Mouse (Mus musculus): ENCODE measurements around the gene Micall1.

Micall1 gene

DNA sequence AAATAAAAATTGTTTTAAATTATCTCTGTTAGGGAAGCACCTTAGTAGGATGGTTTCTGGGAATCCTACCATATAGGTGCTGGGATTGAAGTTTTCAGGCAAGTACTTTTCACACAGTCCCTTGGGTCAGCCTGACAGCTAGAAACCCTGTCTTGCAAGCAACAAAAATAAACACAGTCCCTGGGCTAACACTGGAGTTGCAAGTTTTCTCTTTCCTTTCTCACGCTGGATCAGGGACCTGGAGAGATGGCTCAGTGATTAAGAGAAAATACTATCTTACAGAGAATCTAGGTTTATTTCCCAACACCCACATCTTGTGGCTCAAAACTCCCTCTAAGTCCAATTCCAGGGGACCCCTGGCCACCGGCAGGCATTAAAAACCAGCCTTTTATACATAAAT, 11.6 kb upstream of the Micall1 start:
- DNase-seq (ENCODE audit: low read depth), result no peak

GRCm38 (mm10) chr15:79097611-79098025, 11.1 kb upstream of the Micall1 start:
- no peak for DNase-seq (ENCODE audit: low read depth)

DNA sequence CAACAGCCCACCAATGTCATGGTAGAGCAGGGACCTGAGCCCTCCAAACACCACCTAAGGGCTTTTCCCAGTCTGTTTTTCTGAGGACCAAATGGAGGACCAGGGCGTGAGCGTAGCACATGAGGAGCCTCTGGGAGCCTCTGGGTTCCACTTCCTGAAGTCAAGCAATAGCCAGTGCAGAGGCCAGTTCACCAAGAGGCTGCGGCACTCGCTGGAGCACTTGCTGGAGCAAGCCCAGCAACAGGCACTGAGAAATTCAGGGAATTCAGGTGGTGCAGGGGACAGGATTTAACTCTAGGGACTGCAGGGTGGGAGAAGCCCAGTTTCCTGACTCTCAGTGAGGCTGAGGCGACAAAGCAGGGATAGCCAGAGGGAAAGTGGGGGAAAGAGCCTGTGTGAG, 10.5 kb upstream of the Micall1 start:
- no peak for DNase-seq (ENCODE audit: low read depth)

- no peak for DNase-seq (ENCODE audit: low read depth)
These were observed 9.8 kb upstream of the Micall1 start for GRCm38 (mm10) chr15:79098868-79099267.

DNA sequence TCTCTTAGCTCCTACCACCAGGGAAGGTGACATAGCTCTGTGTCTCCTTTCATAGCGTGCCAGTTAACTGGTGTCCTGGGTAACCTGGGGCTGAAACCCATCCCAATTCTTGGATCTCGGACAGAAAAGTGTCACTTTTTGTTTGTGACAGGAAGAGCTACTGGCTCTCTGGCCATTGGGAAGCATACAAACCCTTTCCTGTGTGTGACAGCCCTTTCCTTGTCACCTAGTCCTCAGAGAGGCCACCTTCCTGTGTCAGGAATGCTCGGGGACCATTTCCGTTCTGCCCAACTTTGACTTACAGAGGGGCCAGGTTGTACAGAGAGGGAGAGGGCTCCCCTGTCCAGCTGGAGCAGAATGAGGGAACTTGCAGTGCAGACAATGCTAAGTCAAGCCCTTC, 9.2 kb upstream of the Micall1 start:
- DNase-seq (ENCODE audit: low read depth), result no peak

- DNase-seq (ENCODE audit: low read depth), result no peak
These were observed 8.3 kb upstream of the Micall1 start for GRCm38 (mm10) chr15:79100391-79100790.

GRCm38 (mm10) chr15:79101531-79101930, 7.2 kb upstream of the Micall1 start:
- DNase-seq (ENCODE audit: low read depth), result no peak

DNA sequence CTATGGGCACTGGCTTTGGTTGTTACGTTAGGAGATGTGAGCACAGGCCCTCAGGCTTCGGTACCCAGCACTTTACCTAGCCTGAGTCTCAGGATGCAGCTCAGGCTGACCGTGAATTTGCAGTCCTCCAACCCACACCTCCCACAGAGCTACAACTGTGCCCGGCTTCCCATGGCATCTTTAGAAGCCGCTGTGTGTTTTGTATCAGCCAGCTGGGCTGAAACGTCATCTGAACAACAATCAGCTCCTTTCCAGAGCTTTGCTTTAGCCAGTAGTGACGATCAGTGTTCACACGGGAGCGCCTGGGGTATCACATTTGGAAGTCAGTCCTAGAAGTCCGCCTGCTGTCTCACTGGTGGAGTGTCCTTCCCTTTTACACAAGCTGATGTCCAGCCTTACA, 5.4 kb upstream of the Micall1 start:
- no peak for DNase-seq (ENCODE audit: low read depth)

- DNase-seq (ENCODE audit: low read depth), result no peak
These were observed 2.9 kb upstream of the Micall1 start for GRCm38 (mm10) chr15:79105804-79106203.

DNA sequence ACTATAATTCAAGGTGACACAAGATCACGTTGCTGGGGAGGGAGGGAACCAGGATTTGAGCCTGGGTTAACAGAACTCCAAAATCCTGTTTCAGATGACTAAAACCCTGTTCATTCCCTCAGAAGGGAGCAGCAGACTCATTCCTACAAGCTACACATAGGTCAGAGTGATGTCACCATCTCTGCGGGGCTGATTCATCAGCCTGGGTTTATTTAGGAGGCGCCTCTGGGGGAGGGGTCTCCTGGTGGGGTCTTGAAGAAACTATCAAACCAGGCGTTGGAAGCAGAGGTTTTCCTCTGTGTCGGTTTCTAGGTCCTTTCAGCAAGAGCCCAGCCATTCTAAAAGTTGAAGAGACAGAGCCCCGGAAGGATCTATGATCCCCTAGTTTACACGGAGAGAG, 732 bp upstream of the Micall1 start:
- DNase-seq (ENCODE audit: low read depth), result no peak

- DNase-seq (ENCODE audit: low read depth), result peak; percentile 70
These were observed 730 bp downstream of the Micall1 start for GRCm38 (mm10) chr15:79109321-79109934.

DNA sequence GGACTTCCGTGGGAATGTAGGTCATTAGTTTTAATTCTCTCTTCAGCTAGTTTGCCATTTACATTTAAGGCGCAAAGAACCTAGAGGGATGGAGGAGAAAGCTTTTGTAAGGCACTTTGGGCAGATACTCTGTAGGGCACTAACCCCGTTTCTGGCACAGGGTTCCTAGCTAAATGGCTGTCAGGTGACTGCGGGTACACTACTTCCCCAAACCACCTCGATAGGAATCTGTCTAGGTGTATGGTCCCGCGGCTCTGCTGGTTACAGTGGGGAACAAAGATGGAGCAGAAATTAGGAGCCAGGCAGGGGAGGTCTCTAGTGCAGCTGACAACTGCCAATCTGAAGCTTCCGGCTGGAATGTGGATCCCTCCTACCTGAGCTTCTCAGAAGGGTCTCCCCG, 1.3 kb downstream of the Micall1 start:
- DNase-seq (ENCODE audit: low read depth), result no peak

GRCm38 (mm10) chr15:79110528-79110927, 1.8 kb downstream of the Micall1 start:
- DNase-seq (ENCODE audit: low read depth), result no peak

DNA sequence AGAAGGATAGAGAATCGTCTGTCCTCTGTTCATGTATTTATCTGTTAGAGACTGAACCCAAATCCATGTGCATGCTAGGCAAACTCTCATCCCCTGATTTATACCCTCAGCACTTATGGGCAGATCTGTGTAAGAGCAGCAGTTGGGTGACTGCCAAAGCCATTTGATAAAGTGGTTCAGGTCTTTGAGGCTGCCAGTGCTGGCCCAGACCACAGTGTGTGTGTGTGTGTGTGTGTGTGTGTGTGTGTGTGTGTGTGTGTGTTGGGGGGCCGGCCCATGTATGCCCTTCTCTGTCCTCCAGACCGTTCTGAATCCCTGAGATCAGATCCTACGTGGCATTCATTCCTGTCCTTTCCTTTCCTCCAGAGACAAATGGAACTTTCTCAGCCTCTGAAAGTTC, 3.1 kb downstream of the Micall1 start:
- DNase-seq (ENCODE audit: low read depth), result no peak

- peak; percentile 63 for DNase-seq (ENCODE audit: low read depth)
These were observed 6.6 kb downstream of the Micall1 start for GRCm38 (mm10) chr15:79115276-79115675.

DNA sequence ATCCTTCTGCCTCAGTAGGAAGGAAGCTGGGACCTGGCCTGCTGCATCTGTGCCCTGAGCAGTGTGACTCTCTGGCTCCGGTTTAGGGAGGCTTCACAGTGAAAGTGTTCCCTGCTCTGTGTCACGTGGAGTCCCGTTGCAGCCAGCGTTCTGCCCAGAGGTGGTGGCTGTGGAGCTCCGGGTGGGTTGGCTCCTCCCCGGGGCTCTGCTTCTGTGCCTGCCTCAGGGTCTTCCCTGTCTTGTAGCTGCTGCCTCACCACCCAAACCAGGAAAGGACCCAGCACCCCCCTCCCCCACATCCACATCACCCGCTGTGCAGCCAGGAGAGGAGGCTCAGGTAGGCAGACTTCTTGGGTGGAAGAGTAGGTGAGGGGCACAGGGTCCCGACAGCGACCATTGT, 10.8 kb downstream of the Micall1 start:
- no peak for DNase-seq (ENCODE audit: low read depth)

GRCm38 (mm10) chr15:79122119-79122518, 13.4 kb downstream of the Micall1 start:
- no peak for DNase-seq (ENCODE audit: low read depth)

DNA sequence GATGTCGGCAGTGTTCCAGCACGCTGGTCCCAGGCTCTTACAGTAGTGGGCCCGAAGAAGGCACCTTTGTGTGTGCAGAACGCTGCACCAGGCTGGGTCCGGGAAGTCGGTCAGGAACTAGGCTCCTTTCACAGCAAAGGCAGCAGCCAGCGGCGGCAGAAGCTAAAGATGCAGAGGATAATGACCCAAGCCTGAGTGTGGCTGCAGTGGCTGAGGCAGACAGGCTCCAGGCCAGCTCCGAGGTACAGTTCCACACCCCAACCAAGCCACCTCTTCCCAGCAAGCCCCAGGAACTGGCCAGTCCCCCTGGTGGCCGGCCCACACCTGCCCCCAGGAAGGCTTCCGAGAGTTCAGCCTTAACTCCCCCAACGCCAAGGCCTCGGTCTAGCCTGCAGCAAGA, 13.8 kb downstream of the Micall1 start:
- DNase-seq (ENCODE audit: low read depth), result no peak

- DNase-seq (ENCODE audit: low read depth), result no peak
These were observed 15.1 kb downstream of the Micall1 start for GRCm38 (mm10) chr15:79123751-79124150.

- DNase-seq (ENCODE audit: low read depth), result no peak
These were observed 15.7 kb downstream of the Micall1 start for GRCm38 (mm10) chr15:79124331-79124875.

DNA sequence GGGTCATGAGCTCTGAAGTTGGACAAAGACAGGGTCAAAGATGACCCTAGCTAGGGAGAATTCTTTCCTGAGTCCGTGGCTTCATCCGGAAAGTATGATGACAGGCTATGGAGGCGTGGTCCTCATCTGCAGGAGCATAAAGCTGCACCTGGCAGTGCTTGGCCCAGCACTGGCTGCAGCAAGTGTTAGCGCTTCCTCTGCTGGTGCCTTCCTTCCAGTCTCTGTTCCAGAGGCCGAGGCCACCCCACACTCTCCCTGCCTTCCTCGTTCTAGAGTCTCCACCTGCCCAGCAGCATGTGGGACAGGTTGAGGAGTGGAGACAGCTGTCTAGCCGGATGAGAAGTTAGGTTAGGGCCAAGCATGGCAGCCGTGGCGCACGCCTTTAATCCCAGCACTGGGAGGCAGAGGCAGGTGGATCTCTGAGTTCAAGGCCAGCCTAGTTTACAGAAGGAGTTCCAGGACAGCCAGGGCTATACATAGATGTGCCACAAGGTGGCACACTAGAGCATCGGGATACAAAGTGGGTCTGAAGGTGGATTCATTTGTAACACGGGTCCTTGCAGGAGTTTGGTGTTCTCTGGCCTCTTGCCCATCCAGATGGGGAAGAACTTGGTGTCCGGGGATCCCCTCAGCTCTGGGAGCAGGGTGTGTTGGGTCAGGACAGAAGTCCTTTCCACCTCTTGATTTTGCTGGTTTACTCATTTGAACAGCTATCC, 17.7 kb downstream of the Micall1 start:
- DNase-seq (ENCODE audit: low read depth), result peak; percentile 77

- DNase-seq (ENCODE audit: low read depth), result no peak
These were observed 18.4 kb downstream of the Micall1 start for GRCm38 (mm10) chr15:79127101-79127500.

DNA sequence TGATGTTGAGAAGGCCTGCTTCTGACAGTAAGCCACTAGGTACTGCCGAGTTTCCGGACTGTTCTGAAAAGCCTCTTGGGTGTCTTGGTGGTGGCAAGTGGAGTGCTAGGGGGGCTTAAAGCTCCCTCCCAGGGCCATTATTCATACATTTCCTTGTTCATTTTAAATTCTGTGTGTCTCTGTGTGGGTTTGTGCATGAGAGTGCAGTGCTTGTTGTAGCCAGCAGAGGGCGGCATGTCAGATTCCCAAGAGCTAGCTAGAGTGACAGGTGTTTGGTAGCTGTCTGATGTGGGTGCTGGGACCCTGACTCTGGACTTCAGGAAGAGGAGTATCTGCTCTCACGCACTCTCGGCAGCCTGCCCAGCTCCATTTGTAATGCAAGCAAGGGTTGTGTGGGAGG, 19.5 kb downstream of the Micall1 start:
- DNase-seq (ENCODE audit: low read depth), result peak; percentile 43

DNA sequence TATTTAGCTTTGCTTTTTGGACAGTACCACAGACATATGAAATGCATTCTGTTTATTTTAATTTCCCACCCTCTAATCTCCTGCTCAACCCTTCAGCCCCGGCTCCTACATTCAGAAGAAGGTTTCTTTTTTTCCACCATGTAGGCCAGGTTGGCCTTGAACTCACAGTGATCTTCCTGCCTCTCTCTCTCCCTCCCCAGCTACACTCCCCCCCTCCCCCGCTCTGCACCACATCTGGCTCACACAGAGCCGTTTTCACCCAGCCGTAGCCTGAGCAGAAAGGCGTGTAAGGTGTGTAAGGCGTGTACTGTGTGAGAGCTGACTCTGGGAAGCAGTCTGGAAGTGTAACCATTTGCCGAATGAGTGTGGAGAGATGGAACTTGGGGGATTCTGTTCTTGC, 20.6 kb downstream of the Micall1 start:
- no peak for DNase-seq (ENCODE audit: low read depth)
